Mouse (Mus musculus) liver, embryonic 11.5 days (tissue): ENCODE results near the gene Synm. TPM values are rescaled to one million over a fixed set of nuclear protein-coding genes. Genes with fewer than 3 reads are reported as not detected.

Experiments used
- ATAC-seq: fragments of 200-750 bp; cut with Nextera tagmentation; replicated peaks from 2 replicates; pipeline ENCODE4 v1.8.0; 2017; ENCODE audit warnings: moderate number of reproducible peaks, mild to moderate bottlenecking, moderate TSS enrichment, moderate library complexity; ENCODE audit not compliant: low FRiP score
- DNase-seq: peaks from one replicate; pipeline ENCODE4 v3.0.0-alpha.2; 2017; ENCODE audit warnings: low spot score
- H3K27ac ChIP-seq: fragments of 300-500 bp; sonication (generic); 2 replicates; pipeline ENCODE4 v1.5.1; 2014; ENCODE audit warnings: mild to moderate bottlenecking, low read depth, low read length, control low read depth
- H3K27me3 ChIP-seq: fragments of 300-500 bp; sonication (generic); replicated peaks from 2 replicates; pipeline ENCODE4 v1.6.1; 2014; ENCODE audit warnings: low read length, mixed read lengths; ENCODE audit not compliant: control insufficient read depth, insufficient read depth
- H3K36me3 ChIP-seq: fragments of 300-500 bp; sonication (generic); 2 replicates; pipeline ENCODE4 v1.6.1; 2014; ENCODE audit warnings: mild to moderate bottlenecking, low read length, moderate library complexity, mixed read lengths; ENCODE audit not compliant: control insufficient read depth, insufficient read depth
- H3K4me1 ChIP-seq: fragments of 300-500 bp; sonication (generic); replicated peaks from 2 replicates; pipeline ENCODE4 v1.6.1; 2014; ENCODE audit warnings: low read length, mixed read lengths; ENCODE audit not compliant: control insufficient read depth, insufficient read depth
- H3K4me2 ChIP-seq: fragments of 300-500 bp; sonication (generic); 2 replicates; pipeline ENCODE4 v1.6.1; 2014; ENCODE audit warnings: mild to moderate bottlenecking, control low read depth, moderate library complexity
- H3K4me3 ChIP-seq: fragments of 300-500 bp; sonication (generic); 2 replicates; pipeline ENCODE4 v1.5.1; 2014; ENCODE audit warnings: low read depth, low read length, control low read depth
- H3K9ac ChIP-seq: fragments of 300-500 bp; sonication (generic); 2 replicates; pipeline ENCODE4 v1.6.1; 2014; ENCODE audit warnings: low read depth, low read length, control low read depth
- H3K9me3 ChIP-seq: fragments of 300-500 bp; sonication (generic); 2 replicates; pipeline ENCODE4 v1.6.1; 2016; ENCODE audit warnings: low read length, inconsistent platforms, mixed read lengths; ENCODE audit not compliant: control insufficient read depth
- WGBS: fragments of 180-500 bp; shearing (Covaris S2); extraction: QIAGEN DNeasy Blood & Tissue Kit; methylation state at CpG from one replicate; pipeline ENCODE4 v1.1.7; 2014; 5-methylcytosine and 5-hydroxymethylcytosine counted together
- polyA plus RNA-seq: library from polyadenylated mRNA; unstranded; fragments of >200 nt; fragmentation: Nextera tagmentation; extraction: Ambion mirVana; gene quantifications from 2 replicates; pipeline ENCODE4 v1.2.1, GENCODE M21; 2014

Gene Synm
- polyA plus RNA-seq, result 0.14 and 0.23 TPM in 2 replicates

DNA sequence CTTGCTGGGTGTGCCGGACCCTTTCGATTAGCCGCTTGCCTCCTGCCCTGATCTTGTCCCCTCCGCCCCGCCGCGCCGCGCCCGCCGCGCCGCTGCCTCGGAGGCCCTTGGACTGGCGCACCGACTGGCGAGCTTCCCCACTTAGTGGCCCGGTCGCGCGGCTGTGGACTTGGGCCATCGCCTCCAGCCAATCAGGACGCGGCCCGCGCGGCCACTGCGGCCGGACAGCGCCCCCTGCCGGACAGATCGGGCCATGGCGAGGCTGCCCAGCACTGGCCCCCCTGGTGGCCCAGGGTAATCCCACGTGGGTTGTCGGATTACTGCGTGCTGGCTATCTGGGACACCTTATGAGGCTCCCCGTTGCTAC lies at the start of gene Synm:
Gene Synm, minus strand, starts transcription at position 114 of the 367 bp plus-strand sequence.
- DNase-seq (peak; percentile 90), ATAC-seq (peak; percentile 77)
- Histone ChIP-seq H3K36me3 (no peaks in the 10 kb centered on the region), H3K4me3 (peak within 1 kb of the TSS; percentile 55), H3K27ac (no peak within 1 kb of the TSS), H3K4me1 (no peaks in the 10 kb centered on the region; the same call in none of the 2 replicates), H3K9me3 (no peaks in the 10 kb centered on the region), H3K9ac (no peak within 1 kb of the TSS), H3K4me2 (peak within 1 kb of the TSS; percentile 95), H3K27me3 (peaks cover 37% of the 10 kb centered on the region)
- under 1% methylated on average over 37 of the region's 37 CpGs for WGBS

GRCm38 (mm10) chr7:67803857-67804215 lies 44.3 kb upstream of the Synm start:
- Histone ChIP-seq H3K4me3 (peak overlapping the region; percentile 26), H3K4me1 (no peaks in the 10 kb centered on the region), H3K36me3 (no peaks in the 10 kb centered on the region), H3K27me3 (no peaks in the 10 kb centered on the region; the same call in 1 of the 2 replicates), H3K27ac (no peak overlapping the region), H3K9me3 (no peaks in the 10 kb centered on the region), H3K9ac (0 out of 2 replicates have a peak overlapping the region, but pooled peaks have one; percentile 1), H3K4me2 (peak overlapping the region; percentile 64)
- ATAC-seq (no peak), DNase-seq (no peak)
- WGBS, result 11% methylated on average over 12 of the region's 13 CpGs

DNA sequence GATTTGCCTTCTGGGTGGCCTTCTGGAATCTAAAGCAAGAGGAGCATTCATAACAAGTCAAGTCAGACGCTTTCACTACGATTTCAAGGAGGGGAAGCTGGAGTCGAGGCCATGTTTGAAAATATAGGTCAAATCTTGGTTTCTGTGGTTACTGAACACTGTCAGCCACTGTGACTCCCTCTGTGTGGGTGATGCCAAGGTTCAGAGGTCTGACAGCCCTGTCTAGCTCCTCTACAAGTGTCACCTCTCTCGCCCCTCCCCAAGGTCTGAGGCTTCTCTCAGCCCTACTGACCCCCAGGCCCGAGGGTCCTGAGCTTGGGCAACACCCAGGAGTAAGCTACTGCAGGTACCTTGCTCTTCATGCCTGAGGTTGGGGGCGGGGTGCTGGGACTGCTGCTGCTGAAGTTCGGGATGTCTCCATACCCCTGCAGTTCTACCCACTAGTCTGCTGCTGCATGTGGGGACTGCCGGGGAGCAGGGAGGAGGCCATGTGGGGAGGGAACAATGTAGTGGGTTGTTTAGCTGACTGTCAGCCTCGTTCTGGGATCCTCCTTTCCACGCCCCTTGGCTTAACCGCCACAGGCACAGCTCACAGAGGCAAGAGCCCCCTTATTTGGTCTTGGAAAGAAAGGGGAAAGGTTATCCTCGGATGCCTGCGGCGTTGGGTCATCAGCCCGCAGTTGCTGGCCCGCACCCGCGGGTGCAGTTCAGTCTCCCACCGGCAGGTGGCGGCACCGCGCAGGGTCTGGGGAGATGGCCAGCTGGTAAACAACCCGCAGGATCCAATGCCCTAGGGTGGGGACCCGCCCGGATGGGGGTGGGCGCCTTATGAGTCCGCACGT lies 43.7 kb upstream of the Synm start:
- no peaks in the 10 kb centered on the region for H3K4me1 ChIP-seq
- DNase-seq, result peak; percentile 87
- peak overlapping the region; percentile 26 for H3K4me3 ChIP-seq
- peak overlapping the region; percentile 64 for H3K4me2 ChIP-seq
- H3K9me3 ChIP-seq, result no peaks in the 10 kb centered on the region
- WGBS, result 11% methylated on average over 28 of the region's 28 CpGs
- no peak overlapping the region for H3K9ac ChIP-seq
- H3K27ac ChIP-seq, result no peak overlapping the region
- no peaks in the 10 kb centered on the region for H3K36me3 ChIP-seq
- ATAC-seq, result peak; percentile 68
- H3K27me3 ChIP-seq, result no peaks in the 10 kb centered on the region; the same call in 1 of the 2 replicates

DNA sequence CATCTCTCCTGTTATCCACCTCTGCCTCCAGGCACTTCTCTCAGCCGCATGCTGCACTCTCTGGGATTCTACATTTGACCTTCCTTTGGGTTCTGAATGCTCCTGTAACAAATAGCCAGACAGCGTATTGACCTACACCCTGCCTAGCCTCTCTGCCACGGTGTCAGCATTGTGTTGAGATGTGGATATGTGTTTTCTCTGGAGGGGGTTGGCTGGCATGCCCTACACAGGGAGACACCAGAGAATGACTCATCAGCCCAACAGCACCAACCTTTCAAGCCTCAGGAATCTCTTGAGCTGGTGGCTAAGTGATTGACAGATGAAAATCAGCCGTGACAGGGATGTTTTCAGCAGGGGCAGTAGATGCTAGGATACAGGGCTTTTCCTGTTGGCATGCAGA lies 41.5 kb upstream of the Synm start:
- no peak overlapping the region for H3K9ac ChIP-seq
- no peak overlapping the region for H3K4me2 ChIP-seq
- no peak for ATAC-seq
- H3K36me3 ChIP-seq, result no peaks in the 10 kb centered on the region
- H3K27ac ChIP-seq, result no peak overlapping the region
- H3K27me3 ChIP-seq, result no peaks in the 10 kb centered on the region; the same call in none of the 2 replicates
- no peak for DNase-seq
- 65% methylated on average over 4 of the region's 4 CpGs for WGBS
- no peaks in the 10 kb centered on the region for H3K9me3 ChIP-seq
- H3K4me1 ChIP-seq, result no peaks in the 10 kb centered on the region
- no peak overlapping the region for H3K4me3 ChIP-seq

GRCm38 (mm10) chr7:67800547-67800946 lies 41.0 kb upstream of the Synm start:
- ATAC-seq, result no peak

DNA sequence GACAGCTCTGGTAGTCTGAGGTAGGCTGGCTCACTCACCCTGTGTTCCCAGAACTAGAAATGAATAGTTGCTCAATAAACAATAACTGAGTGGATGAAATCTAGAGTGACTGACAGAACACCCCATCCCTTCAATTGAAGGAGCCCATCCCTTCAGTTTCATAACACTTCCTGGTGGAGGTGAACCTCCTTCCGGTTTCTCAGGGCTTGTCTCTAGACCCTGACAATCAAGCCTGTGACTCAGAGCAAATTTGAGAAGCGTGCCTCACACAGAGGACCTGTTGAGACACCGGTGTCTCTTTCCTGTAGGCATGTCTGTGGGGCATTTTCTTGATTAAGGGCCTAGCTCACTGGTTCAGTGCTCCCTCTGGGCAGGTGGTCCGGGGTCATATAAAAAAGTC lies 38.9 kb upstream of the Synm start:
- Histone ChIP-seq H3K4me1 (no peaks in the 10 kb centered on the region), H3K4me2 (no peak overlapping the region), H3K27ac (no peak overlapping the region), H3K4me3 (no peak overlapping the region), H3K9me3 (no peaks in the 10 kb centered on the region), H3K9ac (no peak overlapping the region), H3K27me3 (no peaks in the 10 kb centered on the region; the same call in 1 of the 2 replicates), H3K36me3 (no peaks in the 10 kb centered on the region)
- ATAC-seq (no peak), DNase-seq (no peak)
- 66% methylated on average over 4 of the region's 4 CpGs for WGBS

More at GRCm38 (mm10) chr7:67800547-67800946, 41.0 kb upstream of the Synm start:
- H3K36me3 ChIP-seq, result no peaks in the 10 kb centered on the region
- no peaks in the 10 kb centered on the region; the same call in none of the 2 replicates for H3K27me3 ChIP-seq
- no peaks in the 10 kb centered on the region for H3K9me3 ChIP-seq
- DNase-seq, result no peak
- 84% methylated on average over 6 of the region's 6 CpGs for WGBS
- no peaks in the 10 kb centered on the region for H3K4me1 ChIP-seq
- H3K27ac ChIP-seq, result no peak overlapping the region
- H3K4me2 ChIP-seq, result no peak overlapping the region
- no peak overlapping the region for H3K9ac ChIP-seq
- no peak overlapping the region for H3K4me3 ChIP-seq

DNA sequence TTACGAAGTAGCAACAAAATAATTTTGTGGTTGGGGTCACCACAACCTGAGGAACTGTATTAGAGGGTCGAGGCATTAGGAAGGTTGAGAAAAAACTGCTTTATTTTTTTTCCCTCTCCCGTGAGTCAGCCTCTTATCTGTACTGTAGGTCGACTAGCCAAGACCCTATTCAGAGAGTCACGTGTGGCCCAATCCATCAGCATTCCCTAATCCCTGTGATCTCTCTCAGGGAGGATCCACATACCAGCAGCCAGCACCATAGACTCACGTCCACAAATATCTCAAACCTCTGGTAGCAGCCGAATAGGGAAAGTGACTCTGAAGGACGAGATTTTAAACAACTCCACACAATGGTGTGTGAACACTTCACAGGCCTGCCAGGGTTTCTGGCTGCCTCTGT lies 37.5 kb upstream of the Synm start:
- H3K27me3 ChIP-seq, result no peaks in the 10 kb centered on the region; the same call in 1 of the 2 replicates
- H3K4me2 ChIP-seq, result no peak overlapping the region
- no peaks in the 10 kb centered on the region for H3K4me1 ChIP-seq
- no peak overlapping the region for H3K4me3 ChIP-seq
- H3K27ac ChIP-seq, result no peak overlapping the region
- no peaks in the 10 kb centered on the region for H3K36me3 ChIP-seq
- no peak overlapping the region for H3K9ac ChIP-seq
- no peaks in the 10 kb centered on the region for H3K9me3 ChIP-seq
- DNase-seq (no peak), ATAC-seq (no peak)
- WGBS, result 37% methylated on average over 8 of the region's 8 CpGs

GRCm38 (mm10) chr7:67793449-67793848 lies 33.9 kb upstream of the Synm start:
- no peak overlapping the region for H3K4me3 ChIP-seq
- H3K36me3 ChIP-seq, result no peaks in the 10 kb centered on the region
- no peak overlapping the region for H3K9ac ChIP-seq
- WGBS, result 72% methylated on average over 7 of the region's 7 CpGs
- ATAC-seq (no peak), DNase-seq (no peak)
- H3K4me2 ChIP-seq, result no peak overlapping the region
- H3K27me3 ChIP-seq, result no peaks in the 10 kb centered on the region; the same call in 1 of the 2 replicates
- H3K4me1 ChIP-seq, result 0 out of 2 replicates have a peak, but pooled peaks cover 2% of the 10 kb centered on the region
- no peak overlapping the region for H3K27ac ChIP-seq
- no peaks in the 10 kb centered on the region for H3K9me3 ChIP-seq

- H3K9ac ChIP-seq, result no peak overlapping the region
- H3K27ac ChIP-seq, result no peak overlapping the region
- H3K27me3 ChIP-seq, result no peaks in the 10 kb centered on the region
Measured at GRCm38 (mm10) chr7:67791256-67791655, 31.7 kb upstream of the Synm start.

More at GRCm38 (mm10) chr7:67791256-67791655, 31.7 kb upstream of the Synm start:
- Histone ChIP-seq H3K9me3 (no peaks in the 10 kb centered on the region), H3K4me1 (0 out of 2 replicates have a peak, but pooled peaks cover 2% of the 10 kb centered on the region), H3K36me3 (no peaks in the 10 kb centered on the region), H3K4me3 (no peak overlapping the region), H3K4me2 (no peak overlapping the region)
- WGBS, result 56% methylated on average over 7 of the region's 7 CpGs
- DNase-seq, result no peak
- no peak for ATAC-seq
